Mouse (Mus musculus) erythroid progenitor cell, adult 5-6 weeks (primary cell): ENCODE measurements around the gene Ubxn6. TPM values are rescaled to one million over a fixed set of nuclear protein-coding genes. Genes with fewer than 3 reads are reported as not detected.
"Not testable (repeated sequence)": the region's sequence is repeated elsewhere in the genome, so short reads cannot be mapped to it uniquely, and the experiment has no call there.

Experiments used
- ATAC-seq: replicated peaks from 2 replicates; pipeline ENCODE4 v1.8.0; 2016; ENCODE audit warnings: moderate number of reproducible peaks, mild to moderate bottlenecking, moderate TSS enrichment, inconsistent platforms; ENCODE audit not compliant: poor library complexity, low FRiP score, severe bottlenecking
- total RNA-seq, 2 experiments: library from RNA; stranded (forward) in 1 of 2; stranded (reverse) in 1 of 2; fragments of 150-400 nt in 1 of 2; fragments of 186-747, 209-891 nt in 1 of 2; gene quantifications; 2 replicates each; pipeline versions ENCODE4 v1.2.3 to v1.2.4; 2015 to 2017; ENCODE audit warnings: low replicate concordance in 2 of 2

Ubxn6 gene
- total RNA-seq, 2 experiments from 2014 or later, result 1.9 to 8.4 TPM

GRCm38 (mm10) chr17:56103465-56104285, 28.8 kb upstream of the Ubxn6 start:
- no peak for ATAC-seq

GRCm38 (mm10) chr17:56102927-56103326, 28.1 kb upstream of the Ubxn6 start:
- no peak for ATAC-seq

GRCm38 (mm10) chr17:56102158-56102557, 27.3 kb upstream of the Ubxn6 start:
- no peak for ATAC-seq

GRCm38 (mm10) chr17:56100811-56101210, 26.0 kb upstream of the Ubxn6 start:
- no peak for ATAC-seq

- ATAC-seq, result no peak
These were observed 24.1 kb upstream of the Ubxn6 start for GRCm38 (mm10) chr17:56098711-56099572.

GRCm38 (mm10) chr17:56098180-56098579, 23.4 kb upstream of the Ubxn6 start:
- no peak for ATAC-seq

GRCm38 (mm10) chr17:56096883-56097282, 22.1 kb upstream of the Ubxn6 start:
- no peak for ATAC-seq

GRCm38 (mm10) chr17:56092794-56093193, 18.0 kb upstream of the Ubxn6 start:
- ATAC-seq, result no peak

- ATAC-seq, result no peak
These were observed 17.5 kb upstream of the Ubxn6 start for GRCm38 (mm10) chr17:56092312-56092711.

- ATAC-seq, result no peak
These were observed 6.2 kb upstream of the Ubxn6 start for GRCm38 (mm10) chr17:56080781-56081585.

- no peak for ATAC-seq
These were observed 5.1 kb upstream of the Ubxn6 start for GRCm38 (mm10) chr17:56079921-56080320.

GRCm38 (mm10) chr17:56078880-56079795, 4.3 kb upstream of the Ubxn6 start, which contains the start of gene Hdgfl2:
TSS of gene Hdgfl2 (plus strand) at chr17:56079634.
- peak; percentile 79 for ATAC-seq

- ATAC-seq, result not testable (repeated sequence)
These were observed 3.5 kb upstream of the Ubxn6 start for GRCm38 (mm10) chr17:56078361-56078760.

GRCm38 (mm10) chr17:56077523-56077922, 2.7 kb upstream of the Ubxn6 start:
- ATAC-seq, result no peak

- peak; percentile 31 for ATAC-seq
These were observed 566 bp downstream of the Ubxn6 start for GRCm38 (mm10) chr17:56074097-56074826.

- ATAC-seq, result no peak
These were observed 2.6 kb downstream of the Ubxn6 start for GRCm38 (mm10) chr17:56072243-56072642.

- no peak for ATAC-seq
These were observed 3.7 kb downstream of the Ubxn6 start for GRCm38 (mm10) chr17:56071126-56071525.

- ATAC-seq, result no peak
These were observed 5.8 kb downstream of the Ubxn6 start for GRCm38 (mm10) chr17:56069066-56069465.
